Mouse (Mus musculus) testis, adult 2 months (tissue): ENCODE measurements around the gene Zfp113. TPM values are rescaled to one million over a fixed set of nuclear protein-coding genes. Genes with fewer than 3 reads are reported as not detected.

Experiments used
- H3K27ac ChIP-seq: fragments of 200-500 bp; 2 replicates; pipeline ENCODE4 v1.5.1; 2012; ENCODE audit warnings: low read depth, low read length; ENCODE audit not compliant: control insufficient read depth, insufficient read depth
- H3K27me3 ChIP-seq: fragments of 200-500 bp; 2 replicates; pipeline ENCODE4 v1.6.1; 2012; ENCODE audit warnings: mild to moderate bottlenecking, low read length, moderate library complexity; ENCODE audit not compliant: control insufficient read depth, insufficient read depth
- H3K36me3 ChIP-seq: fragments of 200-500 bp; 2 replicates; pipeline ENCODE4 v1.6.1; 2012; ENCODE audit warnings: mild to moderate bottlenecking, low read length; ENCODE audit not compliant: control insufficient read depth, insufficient read depth
- H3K4me1 ChIP-seq: fragments of 200-500 bp; 2 replicates; pipeline ENCODE4 v1.6.1; 2012; ENCODE audit warnings: low read length; ENCODE audit not compliant: control insufficient read depth, insufficient read depth
- H3K4me3 ChIP-seq: fragments of 200-500 bp; 2 replicates; pipeline ENCODE4 v1.5.1; 2012; ENCODE audit warnings: low read depth, mild to moderate bottlenecking, low read length, moderate library complexity, mixed read lengths; ENCODE audit not compliant: control insufficient read depth
- CTCF ChIP-seq: fragments of 200-500 bp; IDR thresholded peaks from 2 replicates; pipeline ENCODE4 v1.5.1; 2012; ENCODE audit warnings: low read depth, mild to moderate bottlenecking, inconsistent platforms, low read length, moderate library complexity; ENCODE audit not compliant: control insufficient read depth, insufficient read depth, insufficient replicate concordance
- POLR2A ChIP-seq: fragments of 200-500 bp; IDR thresholded peaks from 2 replicates; pipeline ENCODE4 v1.6.1; 2012; ENCODE audit warnings: low read depth, mild to moderate bottlenecking, inconsistent platforms, low read length, moderate library complexity; ENCODE audit not compliant: control insufficient read depth
- polyA plus RNA-seq: library from polyadenylated mRNA; depleted of rRNA; stranded (reverse); fragments of >200 nt; gene quantifications from 2 replicates; pipeline ENCODE4 v1.2.3, GENCODE M21; 2012

Gene Zfp113
- polyA plus RNA-seq, 1 experiment, result 2.2 TPM

GRCm38 (mm10) chr5:138187661-138188306 lies 32.2 kb upstream of the Zfp113 start:
- peaks cover 6% of the 10 kb centered on the region for H3K4me1 ChIP-seq
- no peaks in the 10 kb centered on the region for H3K36me3 ChIP-seq
- H3K27ac ChIP-seq, result peak overlapping the region; percentile 88
- H3K4me3 ChIP-seq, result peak overlapping the region; percentile 98
- no peak for TF ChIP-seq POLR2A
- TF ChIP-seq CTCF, result no peak
- H3K27me3 ChIP-seq, result no peaks in the 10 kb centered on the region

GRCm38 (mm10) chr5:138186950-138187638 lies 31.6 kb upstream of the Zfp113 start, which contains the start of the genes Taf6 and Cnpy4:
Gene Taf6, minus strand, starts transcription at chr5:138187451.
Gene Cnpy4, plus strand, starts transcription at chr5:138187485.
- Histone ChIP-seq H3K4me1 (peaks cover 6% of the 10 kb centered on the region), H3K27me3 (no peaks in the 10 kb centered on the region), H3K27ac (peak within 1 kb of the TSS; percentile 97), H3K36me3 (no peaks in the 10 kb centered on the region), H3K4me3 (peak within 1 kb of the TSS; percentile 98)
- TF ChIP-seq CTCF (no peak), POLR2A (peak; percentile 90)

GRCm38 (mm10) chr5:138173217-138173616 lies 17.7 kb upstream of the Zfp113 start:
- Histone ChIP-seq H3K27ac (no peak overlapping the region), H3K27me3 (no peaks in the 10 kb centered on the region), H3K36me3 (peaks cover 2% of the 10 kb centered on the region; the same call in 1 of the 2 replicates), H3K4me1 (no peaks in the 10 kb centered on the region; the same call in 1 of the 2 replicates), H3K4me3 (peak overlapping the region; percentile 99; the same call in 1 of the 2 replicates)
- TF ChIP-seq CTCF, result no peak
- no peak for TF ChIP-seq POLR2A

DNA sequence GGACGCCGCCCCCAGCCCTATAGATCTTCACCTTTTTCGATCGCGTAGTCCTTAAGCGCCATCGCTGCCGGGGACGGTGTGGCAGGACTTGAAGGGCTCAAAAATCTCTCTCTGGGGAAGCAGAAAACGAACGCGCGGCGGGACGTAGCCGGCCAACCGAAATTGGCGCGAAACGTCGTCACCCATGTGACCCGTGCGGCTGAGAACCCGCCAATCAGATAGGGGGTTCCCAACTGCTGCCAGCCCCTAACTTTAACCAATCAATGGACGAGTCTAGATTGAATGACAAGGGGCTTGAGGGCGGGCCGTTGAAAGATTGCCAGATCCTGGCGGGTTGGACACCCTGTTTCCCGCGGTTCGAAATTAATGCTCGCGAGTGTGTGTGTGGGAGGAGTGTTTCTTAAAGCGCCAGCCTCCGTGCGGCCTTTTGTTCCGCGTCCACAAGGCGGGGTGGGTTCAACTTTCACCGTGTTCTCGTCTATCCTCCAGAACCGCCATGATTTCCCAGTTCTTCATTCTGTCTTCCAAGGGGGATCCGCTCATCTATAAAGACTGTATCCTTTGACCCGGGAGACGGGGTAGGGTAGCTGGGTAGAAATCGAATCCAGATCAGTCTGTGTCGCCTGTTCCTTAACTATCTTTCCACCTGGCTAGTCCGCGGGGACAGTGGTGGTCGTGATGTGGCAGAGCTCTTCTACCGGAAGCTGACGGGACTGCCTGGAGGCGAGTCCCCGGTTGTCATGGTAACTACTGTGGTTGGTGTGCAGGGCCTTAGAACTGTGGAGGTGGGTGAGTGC lies 16.3 kb upstream of the Zfp113 start, which contains the start of the genes Ap4m1 and Mcm7:
Gene Ap4m1, plus strand, starts transcription at position 308 of the 797 bp plus-strand sequence.
Gene Mcm7, minus strand, starts transcription at position 728 of the 797 bp plus-strand sequence.
- Histone ChIP-seq H3K27ac (peak within 1 kb of the TSS; percentile 79), H3K27me3 (no peaks in the 10 kb centered on the region), H3K4me1 (no peaks in the 10 kb centered on the region; the same call in 1 of the 2 replicates), H3K36me3 (peaks cover 3% of the 10 kb centered on the region; the same call in 1 of the 2 replicates), H3K4me3 (peak within 1 kb of the TSS; percentile 99)
- TF ChIP-seq CTCF, result no peak
- peak; percentile 62 for TF ChIP-seq POLR2A

GRCm38 (mm10) chr5:138170936-138171561 lies 15.5 kb upstream of the Zfp113 start:
- Histone ChIP-seq H3K4me1 (no peaks in the 10 kb centered on the region; the same call in 1 of the 2 replicates), H3K36me3 (peaks cover 5% of the 10 kb centered on the region), H3K27me3 (no peaks in the 10 kb centered on the region), H3K27ac (peak overlapping the region; percentile 79), H3K4me3 (peak overlapping the region; percentile 99)
- TF ChIP-seq CTCF (no peak), POLR2A (peak; percentile 50)

- H3K27ac ChIP-seq, result no peak overlapping the region
- no peak for TF ChIP-seq CTCF
- TF ChIP-seq POLR2A, result no peak
- peaks cover 6% of the 10 kb centered on the region for H3K36me3 ChIP-seq
- H3K4me1 ChIP-seq, result no peaks in the 10 kb centered on the region
- no peaks in the 10 kb centered on the region for H3K27me3 ChIP-seq
- no peak overlapping the region for H3K4me3 ChIP-seq
Observed at GRCm38 (mm10) chr5:138165594-138165993, 10.1 kb upstream of the Zfp113 start.

GRCm38 (mm10) chr5:138163610-138164009 lies 8.1 kb upstream of the Zfp113 start:
- no peaks in the 10 kb centered on the region; the same call in 1 of the 2 replicates for H3K4me1 ChIP-seq
- peaks cover 6% of the 10 kb centered on the region for H3K36me3 ChIP-seq
- TF ChIP-seq POLR2A, result no peak
- no peak for TF ChIP-seq CTCF
- H3K27ac ChIP-seq, result no peak overlapping the region
- H3K4me3 ChIP-seq, result no peak overlapping the region
- no peaks in the 10 kb centered on the region for H3K27me3 ChIP-seq
